Mouse (Mus musculus) small intestine, adult 2 months (tissue): ENCODE measurements around the gene Alkbh7. TPM values are rescaled to one million over a fixed set of nuclear protein-coding genes. Genes with fewer than 3 reads are reported as not detected.

Source experiments
- H3K27ac ChIP-seq: fragments of 200-500 bp; 2 replicates; pipeline ENCODE4 v1.5.1; 2012; ENCODE audit warnings: low read depth, low read length, control low read depth, inconsistent platforms; ENCODE audit not compliant: insufficient read depth
- H3K27me3 ChIP-seq: fragments of 200-500 bp; 2 replicates; pipeline ENCODE4 v1.6.1; 2012; ENCODE audit warnings: mild to moderate bottlenecking, moderate library complexity, low read length, inconsistent platforms; ENCODE audit not compliant: control insufficient read depth, insufficient read depth
- H3K36me3 ChIP-seq: fragments of 200-500 bp; 2 replicates; pipeline ENCODE4 v1.6.1; 2012; ENCODE audit warnings: mild to moderate bottlenecking, low read length, control low read depth, inconsistent platforms; ENCODE audit not compliant: control insufficient read depth, insufficient read depth
- H3K4me1 ChIP-seq: fragments of 200-500 bp; 2 replicates; pipeline ENCODE4 v1.6.1; 2012; ENCODE audit warnings: low read length, inconsistent platforms, mixed read lengths; ENCODE audit not compliant: control insufficient read depth, insufficient read depth, insufficient read length
- H3K4me3 ChIP-seq: fragments of 200-500 bp; 2 replicates; pipeline ENCODE4 v1.5.1; 2012; ENCODE audit warnings: low read depth, mild to moderate bottlenecking, control low read depth, inconsistent platforms, low read length, moderate library complexity
- CTCF ChIP-seq: fragments of 200-500 bp; IDR thresholded peaks from 2 replicates; pipeline ENCODE4 v1.5.1; 2012; ENCODE audit warnings: low read depth, mild to moderate bottlenecking, control low read depth, inconsistent platforms, low read length, moderate library complexity, mixed read lengths; ENCODE audit not compliant: insufficient replicate concordance, insufficient read length; ENCODE audit errors: extremely low read depth
- POLR2A ChIP-seq: fragments of 200-500 bp; IDR thresholded peaks from 2 replicates; pipeline ENCODE4 v1.6.1; 2012; ENCODE audit warnings: low read depth, mild to moderate bottlenecking, control low read depth, inconsistent platforms, low read length, moderate library complexity
- WGBS: fragments of 180-500 bp; shearing (Covaris S2); methylation state at CpG from one replicate; pipeline ENCODE4 v1.1.7; 2018; 5-methylcytosine and 5-hydroxymethylcytosine counted together
- polyA plus RNA-seq: library from polyadenylated mRNA; depleted of rRNA; stranded (reverse); fragments of >200 nt; gene quantifications from 2 replicates; pipeline ENCODE4 v1.2.3, GENCODE M21; 2012; rRNA removed

Gene Alkbh7
- polyA plus RNA-seq: 40.8 and 63.7 TPM in 2 replicates

- peaks cover 28% of the 10 kb centered on the region for H3K36me3 ChIP-seq
These were observed at the start of gene Alkbh7 for GRCm38 (mm10) chr17:56997029-56997667. Alkbh7 (plus strand) TSS chr17:56997339.

GRCm38 (mm10) chr17:56950915-56951314 is 46.2 kb upstream of the Alkbh7 start:
- Histone ChIP-seq H3K36me3 (no peaks in the 10 kb centered on the region), H3K27ac (no peak overlapping the region), H3K4me3 (no peak overlapping the region), H3K27me3 (no peaks in the 10 kb centered on the region), H3K4me1 (peaks cover 6% of the 10 kb centered on the region; the same call in 1 of the 2 replicates)
- 28% methylated on average over 3 of the region's 3 CpGs for WGBS
- TF ChIP-seq CTCF (peak; percentile 93), POLR2A (no peak)

More at GRCm38 (mm10) chr17:56997029-56997667, at the start of gene Alkbh7:
- WGBS: under 1% methylated on average over 38 of the region's 38 CpGs
- Histone ChIP-seq H3K4me3 (peak within 1 kb of the TSS; percentile 79), H3K4me1 (peaks cover 3% of the 10 kb centered on the region; the same call in 1 of the 2 replicates), H3K27me3 (no peaks in the 10 kb centered on the region), H3K27ac (peak within 1 kb of the TSS; percentile 48; the same call in 1 of the 2 replicates)
- TF ChIP-seq POLR2A: no peak
- TF ChIP-seq CTCF: peak; percentile 65; the same call in 1 of the 2 replicates

- no peak overlapping the region for H3K4me3 ChIP-seq
- H3K27me3 ChIP-seq: no peaks in the 10 kb centered on the region
- H3K27ac ChIP-seq: no peak overlapping the region
- no peak for TF ChIP-seq CTCF
- no peak for TF ChIP-seq POLR2A
- no peaks in the 10 kb centered on the region for H3K36me3 ChIP-seq
- peaks cover 6% of the 10 kb centered on the region; the same call in 1 of the 2 replicates for H3K4me1 ChIP-seq
- WGBS: 36% methylated on average over 1 of the region's 1 CpGs
These were observed 44.5 kb upstream of the Alkbh7 start for GRCm38 (mm10) chr17:56952639-56953038.

GRCm38 (mm10) chr17:56954871-56955270 is 42.3 kb upstream of the Alkbh7 start:
- Histone ChIP-seq H3K27ac (no peak overlapping the region), H3K4me3 (no peak overlapping the region), H3K4me1 (peaks cover 8% of the 10 kb centered on the region), H3K36me3 (no peaks in the 10 kb centered on the region), H3K27me3 (no peaks in the 10 kb centered on the region)
- 86% methylated on average over 7 of the region's 7 CpGs for WGBS
- TF ChIP-seq CTCF (no peak), POLR2A (no peak)

- Histone ChIP-seq H3K4me3 (no peak overlapping the region), H3K4me1 (peaks cover 14% of the 10 kb centered on the region), H3K36me3 (no peaks in the 10 kb centered on the region), H3K27ac (no peak overlapping the region), H3K27me3 (no peaks in the 10 kb centered on the region)
- TF ChIP-seq POLR2A (no peak), CTCF (no peak)
- 42% methylated on average over 11 of the region's 11 CpGs for WGBS
These were observed 39.2 kb upstream of the Alkbh7 start for GRCm38 (mm10) chr17:56957763-56958429.

- H3K4me1 ChIP-seq: peaks cover 15% of the 10 kb centered on the region
- no peak overlapping the region for H3K4me3 ChIP-seq
- TF ChIP-seq CTCF: no peak
- no peaks in the 10 kb centered on the region for H3K36me3 ChIP-seq
- H3K27me3 ChIP-seq: no peaks in the 10 kb centered on the region
- no peak overlapping the region for H3K27ac ChIP-seq
- 86% methylated on average over 4 of the region's 4 CpGs for WGBS
These were observed 38.5 kb upstream of the Alkbh7 start for GRCm38 (mm10) chr17:56958667-56959066.

GRCm38 (mm10) chr17:56961880-56962279 is 35.3 kb upstream of the Alkbh7 start:
- 94% methylated on average over 4 of the region's 4 CpGs for WGBS
- peaks cover 23% of the 10 kb centered on the region for H3K4me1 ChIP-seq
- H3K27ac ChIP-seq: no peak overlapping the region
- H3K27me3 ChIP-seq: no peaks in the 10 kb centered on the region
- TF ChIP-seq CTCF (no peak), POLR2A (no peak)
- H3K4me3 ChIP-seq: no peak overlapping the region
- H3K36me3 ChIP-seq: no peaks in the 10 kb centered on the region
